Mouse (Mus musculus): ENCODE data around the gene Cenpq. TPM values are rescaled to one million over a fixed set of nuclear protein-coding genes. Genes with fewer than 3 reads are reported as not detected.

The Cenpq gene
- total RNA-seq, 1 experiment from 2014 or later: 7.7 TPM

Other genes starting within 250 kb of the Cenpq start
- gene Esp1, start 207.9 kb downstream of the Cenpq start, total RNA-seq (2021): not detected in 2 replicates
- not detected in 2 replicates for gene Crisp2, start 128.0 kb downstream of the Cenpq start, total RNA-seq (2021)
- gene Rhag, start 123.9 kb downstream of the Cenpq start, total RNA-seq (2021): 0.98 and 4.2 TPM in 2 replicates
- gene 9130008F23Rik, start 54.5 kb downstream of the Cenpq start, total RNA-seq (2021): 0.63 and 1.1 TPM in 2 replicates
- gene Glyatl3, start 20.7 kb downstream of the Cenpq start, total RNA-seq (2021): not detected in 2 replicates
- 140 and 156 TPM in 2 replicates for gene Mut, start 362 bp downstream of the Cenpq start, total RNA-seq (2021)